30 mouse cellular contexts compared by ENCODE assay signal in the genomic region with DNA sequence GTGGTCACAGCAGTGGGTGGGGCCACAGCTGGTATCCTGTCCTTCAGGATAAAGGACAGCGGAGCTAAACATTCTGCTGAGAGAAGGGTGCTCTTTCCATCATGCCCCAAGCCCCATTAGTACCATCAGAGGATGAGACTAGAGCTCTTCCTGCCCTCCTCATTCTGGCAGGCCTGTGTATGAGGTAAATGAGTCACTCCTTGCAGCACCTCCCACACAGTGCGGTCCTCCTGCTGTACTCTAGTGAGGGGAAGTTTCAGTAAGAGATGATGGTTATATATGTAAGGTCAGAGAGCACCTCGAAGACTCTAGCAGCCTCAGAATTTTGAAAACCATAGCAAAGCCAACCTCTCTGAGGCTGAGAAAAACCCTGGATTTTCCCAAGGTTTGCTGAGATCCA. TPM values are rescaled to one million over a fixed set of nuclear protein-coding genes. Genes with fewer than 3 reads are reported as not detected.
DNase-seq lines count a peak whose midpoint lies in the region; ATAC-seq lines count a peak whose summit lies in the region.
"Had no signal": no experiment of that assay in that cellular context is flagged by ENCODE, and none has a peak within 500 bp of the region (broad histone marks: within the 10 kb centered on the region; RNA-seq: fewer than 3 reads in every experiment).

No protein-coding gene starts in this region.

- no peak for ATAC-seq in hindbrain, embryonic 12.5 days (ENCODE audit: low FRiP score)
- ATAC-seq: activated CD4-positive, CD25-positive, alpha-beta regulatory T cell, adult 4 months; forebrain, embryonic 14.5 days; hindbrain, postnatal 0 days; intestine, embryonic 16.5 days had no signal

- 91% methylated on average over 3 of the region's 3 CpGs for WGBS in hindbrain, embryonic 12.5 days

- H3K4me1 ChIP-seq in hindbrain, embryonic 12.5 days: no peaks in the 10 kb centered on the region
- H3K4me1 ChIP-seq: embryonic facial prominence, embryonic 15.5 days; hindbrain, embryonic 10.5 days; limb, embryonic 10.5 days; liver, embryonic 15.5 days; lung, embryonic 15.5 days; megakaryocyte, embryonic 14.5 days had no signal

- H3K9ac ChIP-seq in hindbrain, embryonic 12.5 days: no peak overlapping the region
- H3K9ac ChIP-seq: embryonic facial prominence, embryonic 15.5 days; liver, embryonic 15.5 days; lung, embryonic 15.5 days had no signal

- peak; percentile 11 to 16 for DNase-seq in layer of hippocampus, adult 18-20 months (ENCODE audit: low spot score in 2 of 2)
- DNase-seq in layer of hippocampus, postnatal 25 days (ENCODE audit: extremely low spot score in 1 of 2, low spot score in 1 of 2): no peak
- DNase-seq in right cerebral cortex, adult 18-20 months: peak; percentile 64
- no peak for DNase-seq in right cerebral cortex, postnatal 4 days
- peak; percentile 10 to 18 for DNase-seq in left cerebral cortex, adult 8-10 months (ENCODE audit: low spot score in 2 of 2)
- peak; percentile 18 to 39 for DNase-seq in right cerebral cortex, postnatal 36 days (ENCODE audit: low spot score in 2 of 2)
- no peak for DNase-seq in adrenal gland, postnatal 4 days (ENCODE audit: low spot score in 2 of 2)
- DNase-seq: adrenal gland, postnatal 10 days; cerebellum, adult 8-10 months; heart, postnatal 10 days; kidney, adult 9 months; kidney, postnatal 25 days; liver; lung, postnatal 36 days; midbrain, embryonic 14.5 days; thymus, postnatal 14 days had no signal

- H3K27me3 ChIP-seq in hindbrain, embryonic 12.5 days: no peaks in the 10 kb centered on the region
- H3K27me3 ChIP-seq: embryonic facial prominence, embryonic 15.5 days; liver, embryonic 15.5 days; lung, embryonic 15.5 days; megakaryocyte, embryonic 14.5 days had no signal

- H3K4me2 ChIP-seq in hindbrain, embryonic 12.5 days (replicated peaks): no peak overlapping the region
- H3K4me2 ChIP-seq: embryonic facial prominence, embryonic 15.5 days; heart, embryonic 11.5 days; liver, embryonic 15.5 days; lung, embryonic 15.5 days had no signal

- no peak overlapping the region for H3K4me3 ChIP-seq in hindbrain, embryonic 12.5 days
- H3K4me3 ChIP-seq: embryonic facial prominence, embryonic 15.5 days; hindbrain, embryonic 10.5 days; limb, embryonic 10.5 days; liver, embryonic 15.5 days; lung, embryonic 15.5 days; megakaryocyte, embryonic 14.5 days had no signal

- H3K27ac ChIP-seq in hindbrain, embryonic 12.5 days: no peak overlapping the region
- H3K27ac ChIP-seq: embryonic facial prominence, embryonic 15.5 days; hindbrain, embryonic 10.5 days; hindbrain, postnatal 0 days; limb, embryonic 10.5 days; liver, embryonic 15.5 days; lung, embryonic 15.5 days had no signal

- H3K36me3 ChIP-seq in hindbrain, embryonic 12.5 days: no peaks in the 10 kb centered on the region
- H3K36me3 ChIP-seq: embryonic facial prominence, embryonic 15.5 days; hindbrain, embryonic 10.5 days; limb, embryonic 10.5 days; liver, embryonic 15.5 days; lung, embryonic 15.5 days had no signal

- H3K9me3 ChIP-seq in hindbrain, embryonic 12.5 days (replicated peaks): no peaks in the 10 kb centered on the region
- H3K9me3 ChIP-seq: embryonic facial prominence, embryonic 15.5 days; hindbrain, embryonic 10.5 days; limb, embryonic 10.5 days; liver, embryonic 15.5 days; lung, embryonic 15.5 days had no signal

RNA-seq across cellular contexts. Expression of a gene that starts 30.8 kb away (rescaled TPM):
- 1 to 10 TPM; 5.9 to 7.9 TPM for total RNA-seq in layer of hippocampus, adult 18-20 months (2021)
- total RNA-seq in layer of hippocampus, postnatal 25 days (2021): 1 to 10 TPM; 6.0 to 6.2 TPM
- 1 to 10 TPM; 4.1 to 9.9 (median 5.4) TPM for total RNA-seq in left cerebral cortex, adult 8-10 months (2022)
- 10 to 100 TPM in 1 of 2 experiments, 1 to 10 TPM in 1; 5.9 to 10.1 TPM for total RNA-seq in adrenal gland, postnatal 4 days (2021)
- 7.7 TPM in 2 replicates for polyA plus RNA-seq in hindbrain, embryonic 12.5 days (2016; fragmentation: Nextera tagmentation; extraction: Ambion mirVana)
- total RNA-seq: gastrocnemius, adult 18-20 months; heart, postnatal 10 days had no signal
- polyA plus RNA-seq: C2C12 had no signal

Comparison
In these comparisons a context has a peak if more than half of its experiments do, and no peak if none do; other contexts are left out.
1. DNase-seq: peak in layer of hippocampus, adult 18-20 months (2 of 2), right cerebral cortex, adult 18-20 months (single experiment), left cerebral cortex, adult 8-10 months (2 of 2) and right cerebral cortex, postnatal 36 days (2 of 2); none in layer of hippocampus, postnatal 25 days (0 of 2), right cerebral cortex, postnatal 4 days (single experiment) and adrenal gland, postnatal 4 days (0 of 2).